Comparison of ENCODE assay signal across 12 mouse cellular contexts in genomic region chr10:18437584-18437983, GRCm38 (mm10).
DNase-seq lines count a peak whose midpoint lies in the region; TF ChIP-seq lines count a peak whose summit lies in the region.
"Had no signal": no experiment of that assay in that cellular context is flagged by ENCODE, and none has a peak within 500 bp of the region (broad histone marks: within the 10 kb centered on the region; RNA-seq: fewer than 3 reads in every experiment).

No protein-coding gene starts in this region.

- peaks cover 8% of the 10 kb centered on the region for H3K4me1 ChIP-seq in heart, adult 2 months (ENCODE audit: control insufficient read depth, insufficient read depth, low read length)
- H3K4me1 ChIP-seq in embryonic fibroblast, embryonic 13.5 days (ENCODE audit: control insufficient read depth, insufficient read depth, low read length): peaks cover 26% of the 10 kb centered on the region
- H3K4me1 ChIP-seq: megakaryocyte, embryonic 14.5 days had no signal

- no peak overlapping the region for H3K4me3 ChIP-seq in heart, adult 2 months
- H3K4me3 ChIP-seq in embryonic fibroblast, embryonic 13.5 days (ENCODE audit: insufficient read depth, low read length): no peak overlapping the region
- H3K4me3 ChIP-seq: forebrain, embryonic 10.5 days; megakaryocyte, embryonic 14.5 days had no signal

- no peak for DNase-seq in heart, adult 2 months
- DNase-seq in heart, postnatal 4 days: no peak
- DNase-seq in layer of hippocampus, adult 11-12 months (ENCODE audit: low spot score): peak; percentile 19
- no peak for DNase-seq in layer of hippocampus, adult 8-10 months (ENCODE audit: low spot score in 2 of 2)
- peak; percentile 41 for DNase-seq in R1 (ENCODE audit: low read depth, low spot score)
- DNase-seq in testis, postnatal 14 days (ENCODE audit: low spot score): no peak
- DNase-seq in frontal cortex, postnatal 10 days (ENCODE audit: low spot score in 2 of 2): no peak
- DNase-seq: cerebellum, adult 2 months; kidney, postnatal 14 days had no signal

- no peaks in the 10 kb centered on the region for H3K27me3 ChIP-seq in heart, adult 2 months (ENCODE audit: control insufficient read depth, insufficient read depth, low read length)

- TF ChIP-seq POLR2A in heart, adult 2 months (IDR thresholded peaks at IDR 0.05; ENCODE audit: insufficient read depth, low read depth, low read length): no peak
- no peak for TF ChIP-seq POLR2A in embryonic fibroblast, embryonic 13.5 days (IDR thresholded peaks at IDR 0.05; ENCODE audit: low read depth, low read length)

- peaks cover 8% of the 10 kb centered on the region for H3K36me3 ChIP-seq in heart, adult 2 months (ENCODE audit: control insufficient read depth, insufficient read depth, low read length)
- H3K36me3 ChIP-seq: forebrain, embryonic 10.5 days had no signal

- H3K9ac ChIP-seq in heart, adult 2 months (ENCODE audit: low read depth, low read length): no peak overlapping the region

- no peak for TF ChIP-seq CTCF in heart, adult 2 months (IDR thresholded peaks at IDR 0.05)
- no peak for TF ChIP-seq CTCF in embryonic fibroblast, embryonic 13.5 days (IDR thresholded peaks at IDR 0.05; ENCODE audit: borderline replicate concordance, insufficient read depth, low read length)

- WGBS in heart, adult 2 months: 37% methylated on average over 2 of the region's 2 CpGs

- no peak for TF ChIP-seq EP300 in heart, adult 2 months (IDR thresholded peaks at IDR 0.05; ENCODE audit: insufficient read depth, low read depth, low read length)

- H3K27ac ChIP-seq in heart, adult 2 months: peak overlapping the region; percentile 24
- peak overlapping the region; percentile 41; the same call in 1 of the 2 replicates for H3K27ac ChIP-seq in embryonic fibroblast, embryonic 13.5 days (ENCODE audit: insufficient read depth, low read length)
- H3K27ac ChIP-seq: forebrain, embryonic 10.5 days had no signal

- intact Hi-C loops in heart, adult 2 months (cut with DNase I): no loop called here

- H3K79me2 ChIP-seq in heart, adult 2 months (replicated peaks; ENCODE audit: control insufficient read depth, insufficient read depth, low read length): 0 out of 2 replicates have a peak, but pooled peaks cover 4% of the 10 kb centered on the region

Comparison
In these comparisons a context has a peak if more than half of its experiments do, and no peak if none do; other contexts are left out.
1. DNase-seq: peak in layer of hippocampus, adult 11-12 months (single experiment) and R1 (single experiment); none in heart, adult 2 months (0 of 2), heart, postnatal 4 days (single experiment), layer of hippocampus, adult 8-10 months (0 of 2), testis, postnatal 14 days (single experiment) and frontal cortex, postnatal 10 days (0 of 2).